Mouse (Mus musculus): ENCODE results near the gene Scn8a.

GRCm38 (mm10) chr15:100949169-100949568 lies 79.5 kb downstream of the Scn8a start:
- TF ChIP-seq GATA1 (IDR thresholded peaks at IDR 0.05; ENCODE audit: borderline replicate concordance, low read length) (no peak), FLI1 (IDR thresholded peaks at IDR 0.05; ENCODE audit: low read length) (no peak)

Data from megakaryocyte, embryonic 14.5 days (primary cell).